Mouse (Mus musculus) ES-E14 (cell line): ENCODE data around the gene Atp5c1. TPM values are rescaled to one million over a fixed set of nuclear protein-coding genes. Genes with fewer than 3 reads are reported as not detected.

Experiments used
- DNase-seq: peaks from one replicate; pipeline ENCODE4 v3.0.0-alpha.2; 2013; ENCODE audit warnings: low read depth, low spot score
- H3K27ac ChIP-seq: 2 replicates; pipeline ENCODE4 v1.5.1; 2012; ENCODE audit warnings: low read depth, mild to moderate bottlenecking, low read length, moderate library complexity, mixed read lengths; ENCODE audit not compliant: poor library complexity, insufficient read depth, severe bottlenecking
- H3K36me3 ChIP-seq: 2 replicates; pipeline ENCODE4 v1.6.1; 2012; ENCODE audit warnings: mild to moderate bottlenecking, low read length, moderate library complexity, mixed read lengths; ENCODE audit not compliant: control insufficient read depth, poor library complexity, insufficient read depth, severe bottlenecking
- H3K4me1 ChIP-seq, 2 experiments: fragments of 150-350 bp in 1 of 2; sonication (generic) in 1 of 2; 2 replicates each; pipeline ENCODE4 v1.6.1; 2012; ENCODE audit warnings: low read length in 2 of 2, mild to moderate bottlenecking in 1 of 2, mixed read lengths in 1 of 2; ENCODE audit not compliant: control insufficient read depth in 2 of 2, insufficient read depth in 2 of 2, poor library complexity in 1 of 2
- H3K4me3 ChIP-seq, 2 experiments: fragments of 150-350 bp in 1 of 2; sonication (generic) in 1 of 2; 2 replicates each; pipeline ENCODE4 v1.5.1; 2012; ENCODE audit warnings: low read length in 2 of 2, low read depth in 1 of 2, mild to moderate bottlenecking in 1 of 2, mixed read lengths in 1 of 2; ENCODE audit not compliant: insufficient read depth in 1 of 2, poor library complexity in 1 of 2, severe bottlenecking in 1 of 2
- H3K9ac ChIP-seq: 2 replicates; pipeline ENCODE4 v1.6.1; 2012; ENCODE audit warnings: low read depth, mild to moderate bottlenecking, low read length, mixed read lengths; ENCODE audit not compliant: poor library complexity, insufficient read depth, severe bottlenecking
- H3K9me3 ChIP-seq: fragments of 150-350 bp; sonication (generic); 2 replicates; pipeline ENCODE4 v1.6.1; 2012; ENCODE audit warnings: low read depth, mild to moderate bottlenecking, low read length; ENCODE audit not compliant: control insufficient read depth, insufficient read depth
- CHD2 ChIP-seq: IDR thresholded peaks from 2 replicates; pipeline ENCODE4 v1.6.1; 2014; ENCODE audit warnings: mild to moderate bottlenecking, low read depth, low read length, inconsistent platforms
- HCFC1 ChIP-seq: IDR thresholded peaks from 2 replicates; pipeline ENCODE4 v1.6.1; 2012; ENCODE audit warnings: low read length, inconsistent platforms, borderline replicate concordance; ENCODE audit not compliant: insufficient read depth
- MAFK ChIP-seq: IDR thresholded peaks from 2 replicates; pipeline ENCODE4 v1.6.1; 2014; ENCODE audit warnings: mild to moderate bottlenecking, low read depth, low read length, inconsistent platforms; ENCODE audit not compliant: insufficient read depth
- ZC3H11A ChIP-seq: IDR thresholded peaks from 2 replicates; pipeline ENCODE4 v1.6.1; 2012; ENCODE audit warnings: low read depth, mild to moderate bottlenecking, inconsistent platforms, low read length, borderline replicate concordance
- ZNF384 ChIP-seq: IDR thresholded peaks from 2 replicates; pipeline ENCODE4 v1.6.1; 2012; ENCODE audit warnings: low read depth, low read length, inconsistent platforms
- in situ Hi-C, 2 experiments: fragments of 600-800 bp; cut with MboI; formaldehyde crosslinking; loops; one replicate each; pipeline ENCODE4 v1.15.1; 2025; ENCODE audit warnings: low sequenced_read_pairs in 2 of 2, inconsistent platforms in 1 of 2; ENCODE audit not compliant: unreplicated experiment in 2 of 2
- total RNA-seq: library from RNA; depleted of rRNA; stranded (reverse); fragments of 300-350 nt; gene quantifications from 2 replicates; pipeline ENCODE4 v1.2.3, GENCODE M21; 2012; rRNA removed

Atp5c1 gene
- total RNA-seq: 285 and 386 TPM in 2 replicates

DNA sequence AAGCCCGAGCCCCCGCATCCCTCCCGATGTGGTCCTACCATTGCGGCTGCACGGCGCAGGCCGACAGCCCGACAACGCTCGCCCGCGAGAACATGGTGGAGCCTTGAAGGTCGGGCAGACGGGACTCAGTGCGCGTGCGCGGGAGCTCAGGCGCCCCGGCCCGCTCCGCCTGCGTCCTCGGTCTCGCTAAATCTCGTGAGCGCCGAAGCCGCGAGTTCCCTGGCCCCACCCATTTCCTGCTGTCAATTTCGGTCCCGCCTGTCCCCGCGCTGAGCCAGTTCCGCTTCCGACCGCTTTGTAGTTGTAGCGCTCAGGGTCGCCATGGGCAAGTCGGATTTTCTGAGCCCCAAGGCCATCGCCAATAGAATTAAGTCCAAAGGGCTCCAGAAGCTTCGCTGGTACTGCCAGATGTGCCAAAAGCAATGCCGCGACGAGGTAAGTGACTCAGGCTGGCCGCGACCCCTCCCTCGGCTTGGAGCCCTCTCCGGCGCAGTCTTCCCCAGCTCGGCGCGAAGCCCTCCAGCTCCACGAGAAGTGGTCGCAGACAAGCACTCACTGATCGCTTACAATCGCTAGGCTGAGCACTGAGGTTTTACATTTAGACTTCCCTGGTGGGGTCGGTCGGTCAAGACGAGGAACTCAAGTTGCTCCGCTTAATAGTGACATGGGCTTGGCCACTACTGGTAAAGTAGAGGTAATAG is at the start of gene Atp5c1, which contains the start of gene Kin:
Gene Atp5c1 (minus strand): TSS at position 201 of the 701 bp plus-strand sequence.
Gene Kin (plus strand): TSS at position 284 of the 701 bp plus-strand sequence.
- Histone ChIP-seq H3K4me3 (peak within 1 kb of the TSS; percentile 92 to 93), H3K36me3 (peaks cover 5% of the 10 kb centered on the region; the same call in 1 of the 2 replicates), H3K27ac (peak within 1 kb of the TSS; percentile 61), H3K9me3 (no peaks in the 10 kb centered on the region), H3K4me1 (peaks cover 5 to 16% of the 10 kb centered on the region in 2 experiments; a peak in 3 of 4 replicates), H3K9ac (peak within 1 kb of the TSS; percentile 95)
- peak; percentile 91 for TF ChIP-seq CHD2
- TF ChIP-seq MAFK: no peak
- TF ChIP-seq ZNF384: no peak
- no peak for TF ChIP-seq ZC3H11A
- peak; percentile 19; the same call in 1 of the 2 replicates for TF ChIP-seq HCFC1
- peak; percentile 95 for DNase-seq
- in situ Hi-C loops: no loop called here

- Histone ChIP-seq H3K4me3 (no peak overlapping the region), H3K9ac (no peak overlapping the region), H3K9me3 (no peaks in the 10 kb centered on the region), H3K36me3 (no peaks in the 10 kb centered on the region), H3K4me1 (no peaks in the 10 kb centered on the region), H3K27ac (no peak overlapping the region)
- no peak for DNase-seq
- TF ChIP-seq ZC3H11A (no peak), HCFC1 (no peak), ZNF384 (no peak), MAFK (no peak), CHD2 (no peak)
- in situ Hi-C loops: no loop called here
Measured at GRCm38 (mm10) chr2:10128571-10128970, 48.3 kb upstream of the Atp5c1 start.

DNA sequence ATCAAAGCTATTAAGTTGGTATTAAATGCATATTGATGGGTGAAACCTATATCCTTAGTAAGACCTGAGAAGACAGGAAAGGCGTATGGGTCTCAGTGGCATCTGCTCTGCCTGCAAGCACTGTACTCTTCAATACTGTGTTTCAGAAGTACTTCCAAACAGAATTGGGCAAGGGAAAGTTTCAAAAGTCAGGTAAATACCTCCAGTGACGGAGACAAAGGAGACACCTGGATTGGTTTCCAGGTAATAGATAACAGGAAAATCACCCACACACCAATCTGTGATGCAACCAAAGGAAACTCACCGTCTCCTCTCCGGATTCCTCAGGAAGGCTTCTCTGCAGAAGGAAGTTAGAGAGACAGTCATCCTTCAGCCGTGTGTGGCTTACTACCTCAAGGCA is 47.2 kb upstream of the Atp5c1 start:
- no peak for DNase-seq
- in situ Hi-C loops: no loop called here
- H3K27ac ChIP-seq: no peak overlapping the region
- no peaks in the 10 kb centered on the region for H3K36me3 ChIP-seq
- no peak overlapping the region for H3K4me3 ChIP-seq
- TF ChIP-seq CHD2 (no peak), ZNF384 (no peak), ZC3H11A (no peak), MAFK (no peak), HCFC1 (no peak)
- H3K4me1 ChIP-seq: no peaks in the 10 kb centered on the region
- H3K9me3 ChIP-seq: no peaks in the 10 kb centered on the region
- no peak overlapping the region for H3K9ac ChIP-seq

DNA sequence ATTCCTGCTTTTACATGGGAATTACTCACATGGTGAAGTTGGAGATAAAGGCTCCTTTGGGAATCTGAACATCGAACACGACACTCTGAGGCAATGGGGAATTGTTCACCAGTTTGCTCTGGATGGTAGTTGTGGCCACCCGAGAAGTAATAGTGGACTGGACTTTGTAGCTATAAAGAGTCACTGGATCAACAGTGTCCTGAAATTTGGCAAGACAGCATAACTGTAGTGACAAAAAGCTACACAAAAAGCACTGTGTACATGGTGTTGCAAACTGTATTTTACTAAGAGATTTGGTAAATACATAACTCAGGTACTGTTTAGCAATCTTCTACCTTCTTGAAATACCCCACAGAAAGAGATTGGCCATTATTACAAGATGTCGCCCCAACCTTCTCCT is 45.8 kb upstream of the Atp5c1 start:
- Histone ChIP-seq H3K4me1 (no peaks in the 10 kb centered on the region), H3K9ac (no peak overlapping the region), H3K36me3 (no peaks in the 10 kb centered on the region), H3K27ac (no peak overlapping the region), H3K4me3 (no peak overlapping the region), H3K9me3 (no peaks in the 10 kb centered on the region)
- no peak for TF ChIP-seq CHD2
- TF ChIP-seq ZNF384: no peak
- no peak for TF ChIP-seq ZC3H11A
- no peak for TF ChIP-seq HCFC1
- TF ChIP-seq MAFK: no peak
- in situ Hi-C loops: no loop called here
- no peak for DNase-seq

- in situ Hi-C loops: no loop called here
- H3K4me3 ChIP-seq: no peak overlapping the region
- TF ChIP-seq MAFK (no peak), CHD2 (no peak), HCFC1 (no peak), ZC3H11A (no peak), ZNF384 (no peak)
- H3K36me3 ChIP-seq: no peaks in the 10 kb centered on the region
- no peaks in the 10 kb centered on the region for H3K9me3 ChIP-seq
- H3K27ac ChIP-seq: no peak overlapping the region
- no peaks in the 10 kb centered on the region for H3K4me1 ChIP-seq
- no peak overlapping the region for H3K9ac ChIP-seq
- no peak for DNase-seq
Measured at GRCm38 (mm10) chr2:10121826-10122225, 41.5 kb upstream of the Atp5c1 start.
